Mouse (Mus musculus) heart, embryonic 14.5 days (tissue): ENCODE data around the gene Trim41. TPM values are rescaled to one million over a fixed set of nuclear protein-coding genes. Genes with fewer than 3 reads are reported as not detected.
A peak's percentile ranks its signal among the peaks of the same experiment; 100 is the strongest.

Experiments used
- ATAC-seq: fragments of 200-750 bp; cut with Nextera tagmentation; 2 replicates; pipeline ENCODE4 v1.8.0; 2017; ENCODE audit warnings: low read depth, moderate TSS enrichment; ENCODE audit not compliant: insufficient number of reproducible peaks, insufficient read depth, low FRiP score
- H3K27ac ChIP-seq, 2 experiments: fragments of 200-500 bp in 1 of 2; fragments of 300-500 bp in 1 of 2; sonication (generic) in 1 of 2; replicated peaks in 1 of 2; 2 replicates each; pipeline ENCODE4 v1.5.1; 2012 to 2014; ENCODE audit warnings: low read depth in 2 of 2, low read length in 2 of 2, control low read depth in 1 of 2, mild to moderate bottlenecking in 1 of 2, mixed read lengths in 1 of 2; ENCODE audit not compliant: control insufficient read depth in 1 of 2, insufficient read depth in 1 of 2
- H3K27me3 ChIP-seq: fragments of 300-500 bp; sonication (generic); 2 replicates; pipeline ENCODE4 v1.6.1; 2014; ENCODE audit warnings: mild to moderate bottlenecking, low read length, control low read depth; ENCODE audit not compliant: control insufficient read depth, insufficient read depth
- H3K36me3 ChIP-seq: fragments of 300-500 bp; sonication (generic); 2 replicates; pipeline ENCODE4 v1.6.1; 2014; ENCODE audit warnings: mild to moderate bottlenecking, control low read depth, low read length, mixed read lengths; ENCODE audit not compliant: control insufficient read depth, insufficient read depth
- H3K4me1 ChIP-seq, 2 experiments: fragments of 200-500 bp in 1 of 2; fragments of 300-500 bp in 1 of 2; sonication (generic) in 1 of 2; 2 replicates each; pipeline ENCODE4 v1.6.1; 2012 to 2014; ENCODE audit warnings: low read length in 2 of 2, control low read depth in 1 of 2, mixed read lengths in 1 of 2; ENCODE audit not compliant: control insufficient read depth in 2 of 2, insufficient read depth in 2 of 2
- H3K4me2 ChIP-seq: fragments of 300-500 bp; sonication (generic); 2 replicates; pipeline ENCODE4 v1.6.1; 2014; ENCODE audit warnings: mild to moderate bottlenecking, low read length
- H3K4me3 ChIP-seq, 2 experiments: fragments of 200-500 bp in 1 of 2; fragments of 300-500 bp in 1 of 2; sonication (generic) in 1 of 2; 2 replicates each; pipeline ENCODE4 v1.5.1; 2012 to 2014; ENCODE audit warnings: low read length in 2 of 2, mild to moderate bottlenecking in 2 of 2, control low read depth in 1 of 2, low read depth in 1 of 2, moderate library complexity in 1 of 2; ENCODE audit not compliant: control insufficient read depth in 1 of 2, insufficient read depth in 1 of 2
- H3K9ac ChIP-seq: fragments of 300-500 bp; sonication (generic); 2 replicates; pipeline ENCODE4 v1.6.1; 2014; ENCODE audit warnings: mild to moderate bottlenecking, low read length
- H3K9me3 ChIP-seq: fragments of 300-500 bp; sonication (generic); 2 replicates; pipeline ENCODE4 v1.6.1; 2016; ENCODE audit warnings: low read length, control low read depth; ENCODE audit not compliant: control insufficient read depth
- WGBS: fragments of 180-500 bp; shearing (Covaris S2); extraction: QIAGEN DNeasy Blood & Tissue Kit; methylation state at CpG from one replicate; pipeline ENCODE4 v1.1.7; 2014; 5-methylcytosine and 5-hydroxymethylcytosine counted together
- polyA plus RNA-seq: library from polyadenylated mRNA; unstranded; fragments of >200 nt; fragmentation: Nextera tagmentation; extraction: Ambion mirVana; gene quantifications from 2 replicates; pipeline ENCODE4 v1.2.1, GENCODE M21; 2014

Gene Trim41
- polyA plus RNA-seq, 1 experiment from 2014 or later, result 3.8 TPM

- H3K36me3 ChIP-seq, result no peaks in the 10 kb centered on the region
- peak overlapping the region in 1 of 2 experiments; percentile 34; a peak in 2 of 4 replicates for H3K27ac ChIP-seq
- H3K4me3 ChIP-seq, result peak overlapping the region; percentile 76 to 78
- H3K9me3 ChIP-seq, result no peaks in the 10 kb centered on the region
- peaks cover 3 to 5% of the 10 kb centered on the region in 2 experiments for H3K4me1 ChIP-seq
- H3K9ac ChIP-seq, result peak overlapping the region; percentile 75
- H3K27me3 ChIP-seq, result peaks cover 6% of the 10 kb centered on the region; the same call in 1 of the 2 replicates
- peak overlapping the region; percentile 76 for H3K4me2 ChIP-seq
- under 1% methylated on average over 77 of the region's 77 CpGs for WGBS
- ATAC-seq, result peak; percentile 36; the same call in 1 of the 2 replicates
These were observed 20.4 kb upstream of the Trim41 start for GRCm38 (mm10) chr11:48837310-48838180.

DNA sequence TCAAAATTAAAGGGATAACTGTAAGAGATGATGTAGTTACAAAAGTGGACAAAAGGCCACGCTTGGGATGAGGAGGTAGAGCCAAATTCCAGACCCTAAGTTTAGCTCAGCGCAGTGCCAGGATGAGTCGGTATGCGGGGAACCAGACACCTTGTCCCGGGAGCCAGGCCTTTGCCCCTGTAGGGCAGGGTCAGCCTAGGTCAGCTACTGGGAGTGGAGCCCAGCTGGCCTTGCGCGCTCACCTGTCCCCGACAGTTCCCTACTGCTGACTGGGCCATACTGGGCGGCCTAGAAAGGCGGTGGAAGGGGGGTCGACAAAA, 19.8 kb upstream of the Trim41 start:
- H3K9ac ChIP-seq, result peak overlapping the region; percentile 75
- H3K9me3 ChIP-seq, result no peaks in the 10 kb centered on the region
- H3K27ac ChIP-seq, result no peak overlapping the region
- 14% methylated on average over 11 of the region's 11 CpGs for WGBS
- peaks cover 3 to 5% of the 10 kb centered on the region in 2 experiments for H3K4me1 ChIP-seq
- H3K4me3 ChIP-seq, result peak overlapping the region; percentile 76 to 78
- ATAC-seq, result 0 out of 2 replicates have a peak, but pooled peaks have one; percentile 1
- H3K27me3 ChIP-seq, result peaks cover 6% of the 10 kb centered on the region; the same call in 1 of the 2 replicates
- H3K4me2 ChIP-seq, result peak overlapping the region; percentile 76
- H3K36me3 ChIP-seq, result no peaks in the 10 kb centered on the region

GRCm38 (mm10) chr11:48835923-48836322, 18.8 kb upstream of the Trim41 start:
- no peaks in the 10 kb centered on the region for H3K36me3 ChIP-seq
- H3K9ac ChIP-seq, result no peak overlapping the region
- H3K4me3 ChIP-seq, result no peak overlapping the region
- no peaks in the 10 kb centered on the region for H3K9me3 ChIP-seq
- WGBS, result 77% methylated on average over 6 of the region's 6 CpGs
- peaks cover 3 to 5% of the 10 kb centered on the region in 2 experiments for H3K4me1 ChIP-seq
- no peak overlapping the region for H3K4me2 ChIP-seq
- H3K27me3 ChIP-seq, result peaks cover 6% of the 10 kb centered on the region; the same call in 1 of the 2 replicates
- H3K27ac ChIP-seq, result no peak overlapping the region
- ATAC-seq, result no peak

DNA sequence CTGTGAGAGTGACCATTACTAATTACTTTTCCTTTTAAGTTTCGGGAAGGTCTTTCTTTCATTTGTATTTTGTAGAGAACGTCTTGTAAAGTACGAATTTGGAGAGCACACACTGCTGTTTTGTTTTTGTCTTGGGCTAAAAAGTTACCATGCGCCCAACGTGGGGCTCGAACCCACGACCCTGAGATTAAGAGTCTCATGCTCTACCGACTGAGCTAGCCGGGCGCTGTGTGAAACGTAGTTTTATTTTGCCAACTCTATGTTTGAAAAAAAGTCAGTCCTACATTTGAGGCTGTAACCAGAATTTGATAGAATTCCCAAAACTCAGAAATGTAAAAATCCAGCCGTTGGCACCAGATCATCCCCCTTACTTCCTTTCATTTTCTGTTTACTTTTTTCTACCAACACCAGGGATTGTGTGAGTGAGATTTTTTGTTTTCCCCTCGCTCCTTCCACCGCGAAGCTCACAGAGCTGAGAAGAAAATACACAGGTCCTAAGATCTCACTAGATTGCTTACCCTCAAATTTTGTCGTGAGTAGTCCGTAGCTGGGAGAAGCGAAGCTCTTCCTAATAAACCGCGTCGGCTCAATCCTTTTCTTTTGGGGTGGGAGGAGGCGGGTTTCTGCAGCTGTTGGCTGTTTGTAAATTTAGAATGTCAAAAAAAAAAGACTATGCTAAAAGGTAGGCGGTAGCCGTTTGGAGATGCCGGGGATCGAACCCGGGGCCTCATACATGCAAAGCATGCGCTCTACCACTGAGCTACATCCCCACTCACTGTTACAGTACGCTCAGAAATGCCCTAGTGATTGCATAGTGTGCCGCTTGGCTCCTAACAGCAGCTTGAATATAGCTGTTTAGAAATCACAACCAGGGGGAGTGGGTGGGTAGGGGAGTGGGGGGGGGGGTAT, 16.8 kb upstream of the Trim41 start:
- Histone ChIP-seq H3K27me3 (peaks cover 6% of the 10 kb centered on the region; the same call in 1 of the 2 replicates), H3K4me3 (peak overlapping the region; percentile 77 to 91), H3K27ac (peak overlapping the region; percentile 79 to 80), H3K4me1 (peaks cover 3 to 5% of the 10 kb centered on the region in 2 experiments), H3K36me3 (no peaks in the 10 kb centered on the region), H3K9ac (peak overlapping the region; percentile 82), H3K9me3 (no peaks in the 10 kb centered on the region), H3K4me2 (peak overlapping the region; percentile 73)
- WGBS, result under 1% methylated on average over 30 of the region's 30 CpGs
- peak; percentile 88 for ATAC-seq

DNA sequence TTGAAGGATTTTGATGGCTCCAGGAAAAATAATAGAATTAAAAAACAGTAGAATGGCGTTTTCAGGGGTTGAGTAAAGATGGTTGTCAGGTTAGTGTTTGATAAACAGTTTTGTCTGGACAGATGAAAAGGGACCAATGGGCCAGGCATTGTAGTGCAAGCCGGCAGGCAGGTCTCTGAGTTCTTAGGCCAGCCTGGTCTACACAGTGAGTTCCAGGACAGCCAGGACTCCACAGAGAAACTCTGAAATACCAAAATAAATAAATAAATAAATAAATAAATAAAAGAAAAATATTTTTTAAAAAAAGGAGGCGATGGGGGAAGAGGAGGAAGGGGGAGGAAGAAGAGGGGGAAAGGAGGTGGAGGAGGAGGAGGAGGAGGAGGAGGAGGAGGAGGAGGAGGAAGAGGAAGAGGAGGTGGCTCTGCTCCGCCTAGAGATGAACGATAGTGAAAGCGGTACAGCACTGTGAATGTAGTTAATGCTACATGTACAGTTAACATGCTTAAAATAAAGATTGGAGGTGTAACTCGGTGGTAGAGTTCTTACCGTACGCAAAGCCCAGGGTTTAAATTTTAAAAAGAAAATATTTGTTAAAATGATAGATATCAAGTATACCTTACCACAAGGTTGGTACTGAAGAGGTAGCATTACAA, 16.1 kb upstream of the Trim41 start:
- Histone ChIP-seq H3K4me2 (peak overlapping the region; percentile 73), H3K9ac (no peak overlapping the region), H3K27ac (no peak overlapping the region), H3K27me3 (peaks cover 6% of the 10 kb centered on the region; the same call in 1 of the 2 replicates), H3K4me3 (peak overlapping the region in 1 of 2 experiments; percentile 77; a peak in 3 of 4 replicates), H3K36me3 (no peaks in the 10 kb centered on the region), H3K4me1 (peaks cover 0 to 3% of the 10 kb centered on the region in 2 experiments; a peak in 2 of 4 replicates), H3K9me3 (no peaks in the 10 kb centered on the region)
- 43% methylated on average over 9 of the region's 9 CpGs for WGBS
- no peak for ATAC-seq

- H3K4me3 ChIP-seq, result no peak overlapping the region
- no peaks in the 10 kb centered on the region for H3K36me3 ChIP-seq
- H3K9ac ChIP-seq, result no peak overlapping the region
- H3K9me3 ChIP-seq, result 0 out of 2 replicates have a peak, but pooled peaks cover 4% of the 10 kb centered on the region
- H3K27ac ChIP-seq, result no peak overlapping the region
- H3K4me1 ChIP-seq, result no peaks in the 10 kb centered on the region; a peak in 1 of 4 replicates
- H3K27me3 ChIP-seq, result no peaks in the 10 kb centered on the region
- 68% methylated on average over 2 of the region's 2 CpGs for WGBS
- no peak for ATAC-seq
- no peak overlapping the region for H3K4me2 ChIP-seq
These were observed 14.1 kb upstream of the Trim41 start for GRCm38 (mm10) chr11:48831273-48831672.

DNA sequence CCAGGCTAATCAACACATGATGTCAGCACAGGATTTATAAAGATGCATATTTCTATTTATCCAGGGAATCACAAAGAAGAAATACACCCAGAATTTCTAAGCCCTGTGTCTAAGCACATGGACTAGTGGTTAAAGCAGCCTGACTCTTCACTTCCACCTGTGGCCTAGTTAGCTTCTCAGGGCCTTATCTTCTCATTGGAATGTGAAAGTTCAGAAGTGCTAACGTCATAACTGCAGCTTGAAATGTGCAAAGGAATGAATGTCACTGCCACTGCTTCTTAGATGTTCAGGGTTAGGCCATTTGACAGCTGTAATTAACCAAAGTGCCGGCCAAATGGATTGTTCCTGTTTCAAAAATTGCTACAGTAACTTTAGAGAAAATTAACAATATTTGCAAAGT, 13.1 kb upstream of the Trim41 start:
- H3K27ac ChIP-seq, result no peak overlapping the region

More for the DNA sequence above, 13.1 kb upstream of the Trim41 start:
- no peak overlapping the region for H3K4me3 ChIP-seq
- no peak for ATAC-seq
- no peaks in the 10 kb centered on the region for H3K36me3 ChIP-seq
- no peaks in the 10 kb centered on the region; a peak in 1 of 4 replicates for H3K4me1 ChIP-seq
- WGBS, result 15% methylated on average over 2 of the region's 2 CpGs
- H3K9me3 ChIP-seq, result 0 out of 2 replicates have a peak, but pooled peaks cover 4% of the 10 kb centered on the region
- H3K27me3 ChIP-seq, result no peaks in the 10 kb centered on the region
- no peak overlapping the region for H3K4me2 ChIP-seq
- no peak overlapping the region for H3K9ac ChIP-seq
